Mouse (Mus musculus) lung, postnatal 36 days (tissue): ENCODE measurements around the gene Leo1.
A peak's percentile ranks its signal among the peaks of the same experiment; 100 is the strongest.
"Not testable (repeated sequence)": the region's sequence is repeated elsewhere in the genome, so short reads cannot be mapped to it uniquely, and the experiment has no call there.

Experiments
- DNase-seq: peaks from one replicate; pipeline ENCODE4 v3.0.0; 2022; ENCODE audit warnings: mixed read lengths

The Leo1 gene

GRCm38 (mm10) chr9:75477212-75477611 is 35.9 kb downstream of the Leo1 start:
- no peak for DNase-seq

GRCm38 (mm10) chr9:75479106-75479725 is 37.9 kb downstream of the Leo1 start:
- DNase-seq, result no peak

GRCm38 (mm10) chr9:75480536-75481075 is 39.3 kb downstream of the Leo1 start:
- DNase-seq, result no peak

GRCm38 (mm10) chr9:75485231-75485630 is 43.9 kb downstream of the Leo1 start:
- DNase-seq, result no peak

- not testable (repeated sequence) for DNase-seq
Measured at GRCm38 (mm10) chr9:75488255-75488654, 46.9 kb downstream of the Leo1 start.

GRCm38 (mm10) chr9:75494407-75495005 is 53.2 kb downstream of the Leo1 start:
- no peak for DNase-seq

GRCm38 (mm10) chr9:75495945-75496344 is 54.6 kb downstream of the Leo1 start:
- no peak for DNase-seq

GRCm38 (mm10) chr9:75498571-75498970 is 57.2 kb downstream of the Leo1 start:
- no peak for DNase-seq

- no peak for DNase-seq
Measured at GRCm38 (mm10) chr9:75504311-75504710, 63.0 kb downstream of the Leo1 start.

- DNase-seq, result no peak
Measured at GRCm38 (mm10) chr9:75511236-75511939, 70.1 kb downstream of the Leo1 start.

GRCm38 (mm10) chr9:75515464-75516113 is 74.3 kb downstream of the Leo1 start:
- peak; percentile 71 for DNase-seq
